Mouse (Mus musculus): ENCODE measurements around the gene Ncor1.
"Not testable (repeated sequence)": the region's sequence is repeated elsewhere in the genome, so short reads cannot be mapped to it uniquely, and the experiment has no call there.

Gene Ncor1

DNA sequence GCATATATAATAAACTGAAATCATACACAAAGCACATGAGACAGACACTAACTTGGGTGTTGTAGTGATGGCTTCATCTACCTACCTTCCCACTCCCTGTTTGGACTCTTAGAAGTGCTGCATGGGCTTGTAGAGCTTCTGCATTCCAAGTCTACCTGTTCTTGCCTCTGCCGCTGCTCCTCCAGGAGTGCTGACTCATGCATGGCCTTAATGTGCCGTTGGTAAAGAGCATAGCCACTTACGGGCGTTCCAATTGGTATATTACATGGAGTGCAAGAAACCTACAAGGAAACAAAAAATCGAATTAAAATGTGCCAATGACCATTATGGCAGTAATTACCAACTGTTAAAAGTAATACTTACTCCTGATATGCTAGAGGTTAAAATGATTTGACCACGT lies 91.5 kb downstream of the Ncor1 start:
- no peak for DNase-seq (ENCODE audit: low spot score in 2 of 2)

DNA sequence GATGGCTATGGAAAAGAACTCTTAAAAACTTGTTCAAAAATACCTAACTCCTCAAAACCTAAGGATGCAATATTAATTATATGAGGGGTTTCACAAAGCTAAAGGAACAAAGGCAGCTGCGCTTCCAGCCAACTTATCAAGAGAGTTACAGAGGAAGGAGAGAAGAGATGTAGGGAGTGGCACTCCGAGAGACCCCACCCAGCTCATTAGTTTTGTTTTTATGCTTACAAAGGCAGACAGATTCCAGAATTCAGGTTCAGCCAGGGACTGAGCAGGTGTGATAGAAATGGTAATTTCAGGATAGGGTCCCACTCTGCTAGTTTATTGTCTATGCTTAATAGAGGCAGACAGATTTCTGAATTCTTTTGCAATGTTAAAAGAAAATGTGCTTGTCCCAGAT lies 103.1 kb downstream of the Ncor1 start:
- DNase-seq (ENCODE audit: low spot score in 2 of 2): no peak

DNA sequence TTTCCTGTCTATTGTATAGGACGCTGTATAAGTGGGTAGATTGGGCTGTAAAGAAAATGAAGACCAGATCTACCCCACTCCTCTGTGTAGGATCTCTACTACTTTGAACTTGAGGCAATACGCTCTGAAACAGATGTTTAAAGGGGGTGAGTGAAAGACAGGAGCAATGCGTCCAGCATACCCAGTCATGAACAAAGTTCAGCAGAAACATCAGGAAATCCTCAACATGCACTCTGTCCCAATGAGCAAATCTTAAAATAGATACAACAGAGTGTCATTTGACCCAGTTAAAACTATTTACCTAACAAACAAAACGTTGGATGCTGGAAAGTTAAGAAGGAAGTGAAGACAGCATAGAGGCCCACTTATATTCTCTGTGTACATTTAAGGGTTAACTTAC lies 106.4 kb downstream of the Ncor1 start:
- DNase-seq (ENCODE audit: low spot score in 2 of 2): no peak

DNA sequence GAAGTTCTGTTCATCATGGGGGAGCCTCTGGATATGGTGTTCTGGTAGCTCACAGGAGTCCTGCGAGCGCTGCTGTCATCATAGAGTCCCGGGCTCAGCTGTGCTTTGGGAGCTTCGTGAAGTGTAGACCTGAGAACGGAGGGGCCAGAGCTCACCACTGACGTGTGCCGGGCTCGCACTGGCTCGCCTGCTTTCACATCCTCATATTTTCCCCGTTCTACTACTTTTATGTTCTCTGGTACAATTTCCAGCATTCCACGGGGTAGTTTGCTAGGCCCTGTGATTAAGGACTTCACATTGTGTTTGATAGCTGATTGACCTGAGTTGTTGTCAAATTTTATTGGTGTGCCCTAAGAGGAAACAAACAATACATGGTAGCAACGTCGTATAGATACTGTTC lies 115.3 kb downstream of the Ncor1 start:
- DNase-seq (ENCODE audit: low spot score in 2 of 2): no peak

DNA sequence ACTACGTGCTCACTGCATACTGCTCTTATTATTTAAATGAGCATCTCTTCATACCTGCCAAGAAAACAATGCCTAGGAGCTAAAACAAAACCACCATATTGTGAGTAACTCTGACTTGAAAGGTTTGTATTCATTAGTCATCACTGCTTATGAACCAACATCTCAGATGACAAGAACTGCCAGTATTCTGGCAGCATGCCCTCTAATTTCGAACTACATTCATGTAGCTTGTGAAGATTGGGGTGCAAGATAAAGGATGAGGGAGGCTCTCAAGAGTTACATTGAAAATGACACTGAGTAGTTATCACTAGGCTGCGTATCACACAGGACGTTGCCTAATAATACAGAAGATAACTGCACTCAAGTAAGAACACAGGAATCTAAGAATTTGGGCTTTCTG lies 126.1 kb downstream of the Ncor1 start:
- no peak for DNase-seq (ENCODE audit: low spot score in 2 of 2)

DNA sequence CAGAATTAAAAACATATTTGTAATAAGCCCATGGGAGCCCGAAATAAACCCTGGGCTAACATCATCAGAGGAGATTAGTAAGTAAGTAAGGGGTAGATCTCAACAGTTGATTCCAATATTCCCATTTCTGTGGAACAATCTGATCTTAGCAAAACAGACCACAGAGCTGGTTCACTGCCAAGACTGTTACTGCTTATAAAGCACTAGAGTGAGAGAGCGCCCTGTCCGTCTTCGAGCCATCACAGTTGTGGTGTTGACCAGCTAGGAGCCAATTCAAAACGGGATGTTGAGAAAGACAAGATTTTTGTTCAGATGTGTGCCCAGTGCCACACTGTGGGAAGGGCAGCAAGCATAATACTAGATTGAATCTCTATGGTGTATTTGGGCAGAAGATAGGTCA lies 127.2 kb downstream of the Ncor1 start:
- DNase-seq (ENCODE audit: low spot score in 2 of 2): no peak

DNA sequence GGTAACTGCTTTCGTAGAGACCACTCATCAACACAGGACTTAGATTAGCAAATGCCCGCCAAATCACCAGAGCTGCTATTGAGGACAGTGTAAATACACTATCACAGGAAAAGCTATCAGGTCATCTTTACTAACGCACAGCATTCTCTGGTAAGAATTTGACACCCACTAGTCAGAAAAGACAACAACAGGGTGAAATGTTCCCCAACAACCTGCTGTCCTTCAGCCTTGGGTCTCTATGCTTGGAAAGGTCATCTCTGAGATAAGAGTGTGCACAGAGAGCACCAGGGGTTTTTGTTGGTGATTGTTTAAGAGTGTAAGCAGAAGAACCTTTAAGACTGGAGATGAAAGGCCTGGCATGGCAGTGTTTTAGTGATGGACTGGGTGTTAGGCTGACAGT lies 134.7 kb downstream of the Ncor1 start:
- DNase-seq (ENCODE audit: low spot score in 2 of 2): no peak

DNA sequence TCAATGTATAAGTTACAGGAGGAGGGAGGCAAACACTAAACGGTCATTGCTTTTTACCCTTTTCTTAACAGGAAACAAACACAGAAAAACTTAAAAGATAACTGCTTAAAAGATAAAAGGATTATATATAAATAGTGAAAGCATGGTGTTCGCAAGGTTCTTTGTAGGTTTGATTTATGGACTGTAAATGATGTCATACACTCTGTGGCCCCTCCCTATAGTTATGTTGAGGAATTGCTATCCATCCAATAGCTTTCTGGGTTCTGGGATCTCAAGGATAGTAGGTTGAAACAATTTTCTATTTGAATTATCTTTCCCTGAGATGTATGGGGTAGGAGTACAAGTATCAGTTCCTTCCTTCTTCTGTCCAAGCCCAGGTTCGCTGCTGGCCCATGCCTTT lies 138.2 kb downstream of the Ncor1 start:
- no peak for DNase-seq (ENCODE audit: low spot score in 2 of 2)

DNA sequence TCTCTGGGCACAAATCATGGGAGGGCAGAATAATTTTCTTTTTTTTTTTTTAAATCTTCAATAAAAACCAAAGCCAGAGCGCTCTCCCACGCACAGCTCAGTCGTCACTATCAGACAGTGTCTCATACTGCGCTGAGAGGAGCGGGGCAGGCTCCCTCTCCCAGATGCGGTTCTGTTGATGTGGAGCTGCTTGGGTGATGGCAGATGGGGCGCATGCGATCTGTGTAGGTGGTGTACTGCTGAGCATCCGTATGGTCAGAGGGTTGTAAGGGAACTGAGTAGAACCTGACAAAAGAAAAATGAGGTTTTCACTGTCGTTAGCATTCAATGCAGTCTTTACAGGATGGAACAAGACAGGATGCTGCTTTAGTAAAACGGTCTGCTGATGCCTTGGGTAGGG lies 140.6 kb downstream of the Ncor1 start:
- no peak for DNase-seq (ENCODE audit: low spot score in 2 of 2)

DNA sequence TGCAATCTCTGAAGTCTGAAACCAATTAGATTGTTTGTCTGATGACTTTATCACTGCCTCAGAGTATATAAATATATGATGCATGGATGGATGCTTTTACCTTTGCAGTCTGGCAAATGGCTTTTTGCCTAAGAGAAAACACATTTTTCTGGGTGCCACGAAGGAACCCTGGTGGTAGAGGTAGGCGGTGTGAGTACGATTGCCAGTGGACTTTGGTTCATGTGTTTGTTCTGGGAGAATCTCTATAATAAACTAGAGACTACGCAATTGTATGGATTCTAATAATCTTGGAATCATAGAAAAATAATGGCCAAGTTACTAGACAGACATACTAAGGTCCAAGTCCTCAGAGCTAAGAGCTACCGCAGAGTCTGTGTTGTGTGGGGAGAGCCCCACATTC lies 143.4 kb downstream of the Ncor1 start:
- no peak for DNase-seq (ENCODE audit: low spot score in 2 of 2)

DNA sequence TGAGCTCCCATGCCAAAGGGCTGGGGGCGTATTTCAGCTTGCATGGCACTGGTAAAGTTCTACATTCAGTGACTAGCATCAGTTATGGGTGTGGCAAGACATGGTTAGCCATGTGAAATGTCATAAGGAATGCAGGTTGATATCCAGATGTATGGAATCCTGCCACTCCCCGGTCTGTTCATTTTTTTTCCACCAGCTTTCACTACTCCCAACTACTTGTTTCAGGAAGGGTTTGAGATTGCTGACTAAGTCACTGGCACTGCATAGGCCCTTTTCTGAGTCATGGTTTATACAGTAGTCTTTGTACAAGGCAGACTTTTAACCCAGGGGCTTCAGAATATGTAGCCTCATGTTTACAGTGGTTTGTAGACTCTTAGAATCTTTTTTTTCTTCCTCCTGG lies 149.0 kb downstream of the Ncor1 start:
- DNase-seq (ENCODE audit: low spot score in 2 of 2): no peak

DNA sequence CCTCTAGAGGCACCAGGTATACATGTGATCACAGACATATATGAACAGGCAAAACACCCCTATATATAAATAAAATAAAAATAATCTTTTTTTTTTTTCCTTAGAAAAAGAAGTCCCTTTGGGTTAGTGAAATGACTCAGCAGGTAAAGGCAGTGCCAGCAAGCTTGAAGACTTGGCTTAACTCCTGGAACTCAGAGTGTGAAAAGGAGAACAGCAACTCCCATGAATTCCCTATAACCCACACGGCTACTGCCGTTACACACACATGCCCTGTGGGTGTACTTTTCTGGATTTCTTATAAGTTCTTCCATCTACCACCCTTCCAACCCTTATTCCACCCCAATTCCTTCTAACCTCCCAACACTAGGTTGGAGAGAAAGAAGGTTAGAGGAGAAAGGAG lies 152.5 kb downstream of the Ncor1 start:
- peak in 1 of 2 experiments; percentile 12 for DNase-seq (ENCODE audit: low spot score in 2 of 2)

DNA sequence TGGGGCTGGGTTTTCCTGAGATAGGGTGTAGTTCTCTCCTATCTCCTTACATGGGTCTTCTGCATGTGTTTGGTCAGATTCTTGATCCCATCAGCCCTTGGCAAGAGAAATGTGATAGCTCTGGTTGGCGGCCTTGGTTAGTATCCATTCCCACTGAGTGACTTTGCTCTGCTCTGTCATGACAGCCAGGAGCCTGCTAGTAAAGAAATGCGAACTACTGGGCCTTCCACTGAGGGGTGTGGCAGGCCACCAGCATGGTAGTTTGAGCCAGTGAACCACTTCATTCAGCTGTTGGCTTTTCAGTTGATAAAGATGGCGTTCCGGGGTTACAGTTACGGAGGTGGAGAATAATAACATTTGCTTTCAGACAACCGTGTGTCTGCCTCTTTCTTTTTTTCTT lies 159.5 kb downstream of the Ncor1 start:
- DNase-seq (ENCODE audit: low spot score in 2 of 2): no peak

DNA sequence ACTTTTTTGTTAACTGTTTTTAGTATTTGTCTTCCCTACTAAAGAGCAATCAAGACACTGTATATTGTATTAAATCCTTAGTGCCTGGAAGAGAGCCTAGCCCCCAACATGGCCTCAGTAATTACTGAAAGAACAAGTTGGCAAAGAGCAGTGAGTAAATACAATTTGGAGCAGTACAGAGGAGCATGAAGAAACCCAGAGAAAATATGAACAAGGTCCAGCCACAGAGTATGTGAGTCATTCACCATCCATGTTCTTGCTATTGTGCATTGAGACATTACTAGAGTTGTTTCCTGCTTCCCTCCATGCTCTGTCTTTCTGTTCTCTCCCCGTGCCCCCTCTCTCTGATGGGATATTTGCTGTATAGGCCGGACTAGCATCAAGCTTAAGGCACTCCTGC lies 164.2 kb downstream of the Ncor1 start:
- DNase-seq (ENCODE audit: low spot score in 2 of 2): no peak

DNA sequence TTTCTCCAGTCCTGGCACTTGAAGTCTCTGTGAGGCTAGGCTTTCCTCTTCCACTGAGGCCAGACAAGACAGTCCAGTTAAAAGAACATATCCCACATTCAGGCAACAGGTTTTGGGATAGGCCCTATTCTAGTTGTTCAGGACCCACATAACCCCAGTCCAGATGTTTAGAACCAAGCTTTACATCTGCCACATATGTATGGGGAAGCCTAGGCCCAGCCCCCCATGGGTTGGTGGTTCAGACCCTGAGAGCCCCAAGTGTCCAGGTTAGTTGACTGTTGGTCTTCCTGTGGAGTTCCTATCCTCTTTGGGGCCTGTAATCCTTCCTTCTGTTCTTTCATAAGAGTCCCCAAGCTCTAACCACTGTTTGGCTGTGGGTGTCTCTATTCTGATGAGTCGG lies 170.6 kb downstream of the Ncor1 start:
- DNase-seq (ENCODE audit: low spot score in 2 of 2): no peak

DNA sequence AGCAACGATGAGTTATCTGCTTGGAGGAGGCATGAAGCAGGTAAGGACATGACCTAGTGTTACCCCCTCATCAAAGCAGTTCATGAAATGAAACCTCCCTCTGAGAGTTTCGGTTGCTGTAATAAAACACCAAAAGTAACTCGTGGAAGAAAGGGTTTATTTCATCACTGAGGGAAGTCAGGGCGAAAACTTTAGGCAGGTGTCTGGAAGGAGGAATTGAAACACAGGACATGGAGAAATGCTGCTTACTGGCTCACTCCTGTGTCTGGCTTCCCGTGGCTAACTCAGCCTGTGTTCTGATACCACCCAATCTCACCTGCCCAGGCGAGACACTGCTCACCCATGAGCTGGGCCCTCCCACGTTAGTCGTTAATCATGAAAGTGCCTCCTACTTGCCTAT lies 173.3 kb downstream of the Ncor1 start:
- DNase-seq (ENCODE audit: low spot score in 2 of 2): no peak

DNA sequence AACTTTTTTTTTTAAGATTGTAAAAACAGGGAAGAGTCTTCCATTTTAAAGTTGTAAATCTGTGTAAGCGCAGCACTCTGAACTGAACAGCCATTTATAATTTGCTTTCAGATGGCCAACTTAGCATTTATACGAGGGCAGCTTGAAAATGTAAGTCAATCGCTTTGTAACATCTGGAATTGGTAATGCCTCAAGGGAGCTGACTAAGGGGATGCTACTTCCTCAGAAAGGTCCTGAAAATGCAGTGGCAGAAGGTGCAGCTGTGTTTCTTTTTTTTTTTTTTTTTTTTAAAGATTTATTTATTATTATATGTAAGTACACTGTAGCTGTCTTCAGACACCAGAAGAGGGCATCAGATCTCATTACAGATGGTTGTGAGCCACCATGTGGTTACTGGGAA lies 174.3 kb downstream of the Ncor1 start:
- not testable (repeated sequence) for DNase-seq (ENCODE audit: low spot score in 2 of 2)

DNA sequence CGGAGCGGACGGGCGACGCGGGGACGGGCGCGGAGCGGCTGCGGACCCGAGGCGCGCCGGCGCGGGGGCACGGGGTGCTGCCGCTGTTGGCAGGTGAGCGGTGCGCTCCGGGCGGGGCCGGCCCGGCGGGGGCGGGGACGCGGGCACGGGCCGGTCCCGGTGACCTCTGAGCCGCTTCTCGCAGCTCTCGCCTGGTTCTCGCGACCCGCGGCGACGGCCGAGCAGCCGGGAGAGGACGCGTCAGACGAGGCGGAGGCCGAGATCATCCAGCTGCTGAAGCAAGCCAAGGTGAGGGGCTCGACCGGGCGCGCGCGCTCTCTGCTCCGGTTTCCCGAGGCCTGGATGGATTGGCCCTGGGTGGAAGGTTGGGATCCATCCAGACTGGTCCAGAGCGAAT lies 176.7 kb downstream of the Ncor1 start:
- no peak for DNase-seq (ENCODE audit: low spot score in 2 of 2)

DNA sequence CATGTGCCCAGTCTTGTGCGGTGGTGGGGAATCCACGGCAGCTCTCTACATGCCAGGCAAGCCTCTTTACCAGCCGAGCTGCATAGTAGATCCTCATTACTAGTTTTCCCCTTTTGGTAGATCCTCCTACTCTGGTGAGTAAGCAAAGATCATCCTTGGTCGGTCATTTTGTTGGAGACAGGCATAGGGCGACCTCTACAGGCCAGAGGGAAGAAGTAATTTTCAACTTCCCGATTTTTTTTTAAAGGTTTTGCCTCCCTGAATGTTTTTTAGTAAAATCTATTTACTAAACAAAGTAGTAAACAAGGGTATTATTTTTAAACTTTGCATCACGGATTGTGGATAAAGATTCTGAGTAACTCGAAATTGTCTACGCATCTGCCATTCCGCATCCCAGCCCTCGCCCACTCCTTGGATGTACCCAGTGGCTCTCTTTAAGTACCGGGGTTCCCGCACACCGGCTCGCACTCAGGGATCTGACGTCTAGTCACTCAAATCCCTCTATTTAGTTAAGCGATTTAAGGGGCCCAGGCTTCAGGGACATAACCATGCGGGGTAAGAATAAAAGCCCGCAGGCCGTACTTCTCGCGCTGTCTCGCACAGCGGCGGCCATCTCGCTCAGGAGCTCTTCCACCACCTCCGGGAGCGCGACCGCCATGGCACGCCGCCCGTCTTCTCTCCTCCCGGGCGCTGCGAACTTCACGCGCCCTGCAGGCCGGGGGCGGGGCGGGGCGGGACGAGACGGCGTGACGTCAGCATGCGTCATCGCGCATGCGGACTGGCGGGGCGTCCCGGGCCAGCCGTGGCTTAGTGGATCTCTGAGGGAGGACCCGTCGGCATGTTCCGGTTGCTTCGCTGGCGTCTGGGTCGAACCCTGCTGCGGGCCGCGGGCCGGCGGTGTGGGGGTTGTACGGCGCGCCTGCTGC lies 177.4 kb downstream of the Ncor1 start, which contains the start of the genes Zswim7 and Ttc19:
Gene Zswim7, minus strand, starts transcription at position 701 of the 926 bp plus-strand sequence.
Gene Ttc19, plus strand, starts transcription at position 799 of the 926 bp plus-strand sequence.
- peak; percentile 91 to 92 for DNase-seq (ENCODE audit: low spot score in 2 of 2)

DNA sequence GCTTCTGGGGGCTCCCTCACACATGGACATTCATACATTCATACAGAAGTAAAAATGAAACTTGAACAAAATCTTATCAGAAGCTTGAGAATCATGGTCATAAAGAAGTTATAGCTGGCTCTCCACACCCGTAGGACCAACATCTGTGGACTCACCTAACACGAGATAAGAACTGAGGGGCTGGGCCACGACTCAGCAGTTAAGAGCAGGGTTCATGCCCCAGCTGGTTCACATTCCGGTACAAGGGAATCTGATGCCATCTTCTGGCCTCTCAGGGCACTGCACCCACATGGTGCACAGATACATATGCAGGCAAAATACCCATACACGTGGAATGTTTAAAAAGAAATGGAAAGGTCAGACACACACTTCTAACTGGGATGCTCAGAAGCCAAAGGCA lies 180.3 kb downstream of the Ncor1 start:
- DNase-seq (ENCODE audit: low spot score in 2 of 2): peak; percentile 12 to 40

DNA sequence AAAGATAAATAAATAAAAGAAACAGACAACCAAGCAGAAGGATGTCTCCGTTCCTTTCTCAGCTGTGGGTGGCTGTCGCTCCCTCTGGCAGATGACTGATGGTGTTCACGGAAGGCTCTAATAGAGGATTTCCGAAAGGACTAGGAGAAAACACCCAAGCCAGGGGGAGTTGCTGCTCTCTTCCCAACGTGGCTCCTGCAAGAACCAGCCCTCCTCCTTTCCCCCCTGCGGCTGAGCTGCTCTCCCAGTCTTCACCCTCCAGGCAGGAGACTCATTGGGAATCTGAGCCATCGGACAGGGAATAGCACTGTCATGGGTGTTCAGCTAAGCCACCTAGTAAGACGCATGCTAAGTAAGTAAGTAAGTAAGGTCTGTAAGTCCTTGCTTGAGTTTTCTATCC lies 181.3 kb downstream of the Ncor1 start:
- no peak for DNase-seq (ENCODE audit: low spot score in 2 of 2)

DNA sequence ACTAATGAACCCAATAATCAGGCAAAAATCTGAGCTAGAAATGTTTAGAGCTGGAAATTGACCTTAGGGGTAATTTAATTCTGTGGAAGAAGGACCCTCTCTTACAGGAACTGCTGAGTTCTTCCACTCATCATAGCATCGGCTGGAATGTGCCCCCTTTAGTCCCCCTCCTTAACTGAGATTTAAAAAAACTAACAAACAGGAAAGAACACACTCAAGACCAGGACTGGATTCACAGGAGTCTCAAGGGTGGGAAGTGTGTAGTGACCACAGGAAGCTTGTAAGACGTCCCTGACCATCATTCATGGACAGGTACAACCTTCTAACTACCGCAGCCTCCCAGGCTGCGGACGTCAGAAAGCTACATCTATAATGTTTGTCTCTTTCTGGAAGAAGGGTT lies 187.5 kb downstream of the Ncor1 start:
- no peak for DNase-seq (ENCODE audit: low spot score in 2 of 2)

DNA sequence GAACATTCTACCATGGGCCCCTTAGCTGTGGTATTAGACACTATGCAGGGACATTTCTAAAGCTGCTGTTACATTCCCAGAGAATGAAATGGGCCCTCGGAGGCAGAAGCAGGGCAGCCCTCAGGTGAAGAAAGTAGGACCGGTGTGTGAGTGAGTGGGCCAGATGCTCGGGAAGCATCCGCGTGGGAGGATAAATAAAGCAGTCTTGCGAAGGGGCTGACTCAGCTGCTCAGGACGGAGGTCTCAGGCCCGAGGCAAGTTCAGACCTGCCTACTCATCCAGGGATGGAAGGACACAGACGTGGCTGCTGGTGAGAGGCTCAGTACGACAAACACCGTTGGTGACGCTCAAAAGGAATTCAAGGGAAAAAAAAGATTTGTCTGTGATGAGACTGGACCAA lies 189.2 kb downstream of the Ncor1 start:
- no peak for DNase-seq (ENCODE audit: low spot score in 2 of 2)

DNA sequence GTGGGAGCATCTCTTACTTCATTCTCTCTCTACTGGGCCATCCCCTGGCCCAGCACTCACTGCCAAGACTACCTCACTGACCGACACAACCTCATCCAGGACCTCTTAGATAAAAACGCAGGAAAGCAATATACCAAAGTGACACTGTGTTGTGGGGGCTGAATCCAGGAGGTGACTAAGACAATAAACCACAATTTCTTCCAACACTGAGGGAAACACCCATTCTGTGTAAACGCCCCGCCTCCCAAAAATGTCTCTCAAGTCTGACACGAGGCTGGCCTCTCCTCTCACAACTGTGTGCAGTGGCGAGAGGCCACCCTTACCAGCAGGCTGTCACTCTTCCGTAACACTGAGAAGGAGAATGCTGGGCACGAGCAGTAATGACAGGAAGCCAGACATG lies 190.0 kb downstream of the Ncor1 start:
- DNase-seq (ENCODE audit: low spot score in 2 of 2): no peak

All from heart, adult 9 months (tissue).